Mouse (Mus musculus): Measurements from ENCODE around the gene Tsnax. TPM values are rescaled to one million over a fixed set of nuclear protein-coding genes. Genes with fewer than 3 reads are reported as not detected.

Tsnax gene
- polyA plus RNA-seq, 1 experiment from 2014 or later: 159 TPM

DNA sequence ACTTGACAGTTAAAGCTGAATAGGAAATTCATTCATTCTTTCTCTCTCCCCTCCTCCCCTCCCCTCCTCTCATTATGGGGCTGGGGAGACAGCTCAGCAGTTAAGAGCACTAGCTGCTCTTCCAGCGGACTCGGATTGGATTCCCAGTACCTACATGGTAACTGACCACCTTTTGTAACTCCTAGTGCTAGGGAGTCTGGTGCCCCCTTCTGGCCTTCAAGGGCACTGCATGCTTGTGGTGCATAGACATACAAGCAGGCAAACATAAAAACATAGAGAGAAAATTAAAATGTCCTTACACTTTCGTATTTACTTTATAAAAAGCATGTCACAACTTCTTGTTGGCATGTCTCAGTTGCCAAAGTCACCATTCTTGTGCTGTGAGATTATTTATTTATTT, 32.8 kb upstream of the Tsnax start:
- DNase-seq (ENCODE audit: low spot score) (no peak), ATAC-seq (replicated peaks; ENCODE audit: insufficient number of reproducible peaks, low FRiP score, low TSS enrichment, low read depth) (no peak)
- Histone ChIP-seq H3K27me3 (ENCODE audit: control insufficient read depth, insufficient read depth, low read length) (no peaks in the 10 kb centered on the region), H3K9me3 (replicated peaks; ENCODE audit: control insufficient read depth, low read length) (no peaks in the 10 kb centered on the region), H3K9ac (replicated peaks; ENCODE audit: low read length) (no peak overlapping the region), H3K4me1 (ENCODE audit: control insufficient read depth, insufficient read depth, low read length) (no peaks in the 10 kb centered on the region), H3K4me2 (ENCODE audit: low read depth, low read length) (no peak overlapping the region), H3K27ac (replicated peaks; ENCODE audit: low read depth, low read length) (no peak overlapping the region), H3K4me3 (ENCODE audit: low read depth, low read length) (no peak overlapping the region), H3K36me3 (replicated peaks; ENCODE audit: control insufficient read depth, insufficient read depth, low read depth, low read length) (no peaks in the 10 kb centered on the region)
- 91% methylated on average over 3 of the region's 3 CpGs for WGBS

DNA sequence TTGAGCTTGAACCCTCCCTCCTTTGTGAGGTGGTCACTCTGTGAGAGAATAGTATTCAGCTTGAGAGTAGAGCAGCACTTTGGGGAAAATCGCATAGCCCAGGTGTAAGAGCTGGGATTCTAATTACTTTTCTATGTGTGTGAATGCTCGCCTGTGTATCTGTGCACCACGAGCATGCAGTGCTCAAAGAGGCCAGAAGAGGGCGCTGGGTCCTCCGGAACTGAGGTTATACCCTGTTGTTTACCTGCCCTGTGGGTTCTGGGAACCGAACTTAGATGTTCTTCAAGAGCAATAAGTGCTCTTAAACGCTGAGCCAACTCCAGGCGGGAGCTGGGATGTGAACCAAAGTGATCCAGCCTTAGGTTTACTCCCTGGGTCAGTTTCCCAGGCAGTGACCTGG, 32.0 kb upstream of the Tsnax start:
- Histone ChIP-seq H3K4me3 (ENCODE audit: low read depth, low read length) (no peak overlapping the region), H3K27me3 (ENCODE audit: control insufficient read depth, insufficient read depth, low read length) (no peaks in the 10 kb centered on the region), H3K9ac (replicated peaks; ENCODE audit: low read length) (no peak overlapping the region), H3K4me1 (ENCODE audit: control insufficient read depth, insufficient read depth, low read length) (no peaks in the 10 kb centered on the region), H3K4me2 (ENCODE audit: low read depth, low read length) (no peak overlapping the region), H3K36me3 (replicated peaks; ENCODE audit: control insufficient read depth, insufficient read depth, low read depth, low read length) (no peaks in the 10 kb centered on the region), H3K9me3 (replicated peaks; ENCODE audit: control insufficient read depth, low read length) (no peaks in the 10 kb centered on the region), H3K27ac (replicated peaks; ENCODE audit: low read depth, low read length) (no peak overlapping the region)
- no peak for DNase-seq (ENCODE audit: low spot score)
- ATAC-seq (replicated peaks; ENCODE audit: insufficient number of reproducible peaks, low FRiP score, low TSS enrichment, low read depth): no peak
- 84% methylated on average over 8 of the region's 8 CpGs for WGBS

DNA sequence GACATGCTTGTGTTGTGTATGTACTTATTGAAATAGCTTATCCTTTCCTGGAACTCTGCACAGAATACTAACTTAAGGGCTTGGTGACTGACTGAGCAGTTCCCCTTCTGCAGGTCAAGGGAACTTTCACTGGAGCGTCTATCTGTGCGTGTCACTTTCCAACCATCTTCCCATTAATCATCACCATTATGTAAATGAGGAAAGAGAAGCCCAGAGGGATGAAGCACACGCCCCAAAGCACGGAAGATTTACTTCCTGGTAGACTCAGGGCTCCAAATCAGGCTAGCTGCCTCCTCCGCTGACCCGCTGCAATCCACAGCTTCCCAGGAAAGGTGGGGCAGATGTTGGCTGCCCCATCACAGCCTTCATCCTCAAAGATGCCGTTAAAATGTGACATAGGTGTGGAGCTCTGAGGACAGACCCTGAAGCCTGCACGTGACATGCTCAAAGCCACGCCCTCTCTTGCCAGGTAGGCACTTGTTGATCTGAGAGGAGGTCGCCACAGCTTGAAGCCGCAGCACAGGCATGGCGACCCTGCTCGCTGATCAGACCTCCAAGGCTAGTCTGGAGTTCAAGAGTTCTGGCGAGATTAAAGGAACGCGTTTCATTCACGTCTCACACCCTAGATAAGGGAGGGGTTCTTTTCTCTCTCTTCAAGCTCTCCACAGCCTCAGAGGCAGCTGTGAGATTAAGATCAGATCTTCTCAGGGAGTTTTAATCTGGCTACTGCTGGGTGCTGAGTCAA, 21.7 kb upstream of the Tsnax start:
- Histone ChIP-seq H3K36me3 (replicated peaks; ENCODE audit: control insufficient read depth, insufficient read depth, low read depth, low read length) (no peaks in the 10 kb centered on the region), H3K9me3 (replicated peaks; ENCODE audit: control insufficient read depth, low read length) (no peaks in the 10 kb centered on the region), H3K27me3 (ENCODE audit: control insufficient read depth, insufficient read depth, low read length) (no peaks in the 10 kb centered on the region), H3K4me2 (ENCODE audit: low read depth, low read length) (0 out of 2 replicates have a peak overlapping the region, but pooled peaks have one; percentile 17), H3K9ac (replicated peaks; ENCODE audit: low read length) (no peak overlapping the region), H3K27ac (replicated peaks; ENCODE audit: low read depth, low read length) (no peak overlapping the region), H3K4me3 (ENCODE audit: low read depth, low read length) (no peak overlapping the region), H3K4me1 (ENCODE audit: control insufficient read depth, insufficient read depth, low read length) (no peaks in the 10 kb centered on the region)
- DNase-seq (ENCODE audit: low spot score): no peak
- 12% methylated on average over 17 of the region's 17 CpGs for WGBS
- no peak for ATAC-seq (replicated peaks; ENCODE audit: insufficient number of reproducible peaks, low FRiP score, low TSS enrichment, low read depth)

DNA sequence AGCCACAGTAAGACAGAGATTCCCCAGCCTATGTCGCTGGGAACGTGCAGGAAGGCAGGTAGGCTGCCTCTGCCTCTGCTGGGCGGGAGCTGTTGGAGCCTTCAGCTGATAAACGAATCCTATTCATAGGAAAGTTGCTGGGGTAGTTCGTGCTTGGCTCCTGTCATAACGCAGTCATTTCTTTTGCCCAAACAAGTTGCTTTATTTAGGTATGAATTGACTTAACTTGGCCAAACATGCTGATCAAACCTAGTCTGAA, 21.2 kb upstream of the Tsnax start:
- Histone ChIP-seq H3K9me3 (replicated peaks; ENCODE audit: control insufficient read depth, low read length) (no peaks in the 10 kb centered on the region), H3K4me2 (ENCODE audit: low read depth, low read length) (no peak overlapping the region), H3K36me3 (replicated peaks; ENCODE audit: control insufficient read depth, insufficient read depth, low read depth, low read length) (no peaks in the 10 kb centered on the region), H3K27me3 (ENCODE audit: control insufficient read depth, insufficient read depth, low read length) (no peaks in the 10 kb centered on the region), H3K9ac (replicated peaks; ENCODE audit: low read length) (no peak overlapping the region), H3K27ac (replicated peaks; ENCODE audit: low read depth, low read length) (no peak overlapping the region), H3K4me1 (ENCODE audit: control insufficient read depth, insufficient read depth, low read length) (no peaks in the 10 kb centered on the region), H3K4me3 (ENCODE audit: low read depth, low read length) (no peak overlapping the region)
- ATAC-seq (replicated peaks; ENCODE audit: insufficient number of reproducible peaks, low FRiP score, low TSS enrichment, low read depth) (no peak), DNase-seq (ENCODE audit: low spot score) (no peak)
- WGBS: 29% methylated on average over 6 of the region's 6 CpGs

DNA sequence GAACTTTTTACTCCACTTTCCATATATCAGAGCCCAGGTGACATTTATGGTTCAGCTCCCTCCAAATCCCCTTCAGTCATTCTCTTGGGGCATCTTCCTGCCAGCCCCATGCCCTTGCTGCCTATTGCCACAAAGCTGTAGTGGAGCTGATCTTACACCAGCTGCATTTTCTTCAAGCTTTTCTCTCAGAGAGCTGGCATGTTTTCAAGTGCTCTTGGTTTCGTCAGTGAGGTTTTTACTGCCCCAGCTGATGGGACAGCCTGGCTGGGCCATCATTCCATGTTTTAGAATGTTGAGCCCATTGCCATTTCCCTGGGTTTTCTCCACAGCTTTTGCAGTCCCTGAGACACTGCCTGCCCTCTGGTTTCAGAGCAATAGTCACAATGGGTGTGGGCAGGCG, 17.0 kb upstream of the Tsnax start:
- no peaks in the 10 kb centered on the region for H3K9me3 ChIP-seq (replicated peaks; ENCODE audit: control insufficient read depth, low read length)
- H3K27me3 ChIP-seq (ENCODE audit: control insufficient read depth, insufficient read depth, low read length): no peaks in the 10 kb centered on the region
- no peak overlapping the region for H3K27ac ChIP-seq (replicated peaks; ENCODE audit: low read depth, low read length)
- 79% methylated on average over 2 of the region's 2 CpGs for WGBS
- DNase-seq (ENCODE audit: low spot score) (no peak), ATAC-seq (replicated peaks; ENCODE audit: insufficient number of reproducible peaks, low FRiP score, low TSS enrichment, low read depth) (no peak)
- H3K9ac ChIP-seq (replicated peaks; ENCODE audit: low read length): no peak overlapping the region
- no peak overlapping the region for H3K4me3 ChIP-seq (ENCODE audit: low read depth, low read length)
- H3K4me2 ChIP-seq (ENCODE audit: low read depth, low read length): no peak overlapping the region
- no peaks in the 10 kb centered on the region for H3K4me1 ChIP-seq (ENCODE audit: control insufficient read depth, insufficient read depth, low read length)
- H3K36me3 ChIP-seq (replicated peaks; ENCODE audit: control insufficient read depth, insufficient read depth, low read depth, low read length): no peaks in the 10 kb centered on the region

DNA sequence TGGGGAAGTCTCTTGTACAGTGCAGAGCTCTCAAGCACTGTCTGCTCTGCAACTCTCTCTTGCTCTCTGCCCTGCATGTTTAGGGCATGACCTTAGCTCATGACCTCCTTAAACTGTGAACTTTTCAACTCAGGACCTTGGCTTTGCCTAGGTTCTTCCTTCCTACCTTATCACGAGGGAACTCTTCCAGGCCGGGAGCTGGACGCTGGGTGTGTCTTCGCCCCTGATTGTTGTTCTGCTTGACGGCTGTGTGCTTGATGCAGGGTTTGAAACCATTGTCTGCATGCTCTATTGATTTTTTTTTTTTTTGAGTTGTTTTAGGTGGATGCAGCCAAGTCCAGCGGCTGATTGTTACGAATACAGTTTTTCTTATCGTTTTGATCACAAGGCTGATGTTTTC, 11.3 kb downstream of the Tsnax start:
- no peak overlapping the region for H3K27ac ChIP-seq (replicated peaks; ENCODE audit: low read depth, low read length)
- 92% methylated on average over 8 of the region's 8 CpGs for WGBS
- no peak overlapping the region for H3K4me2 ChIP-seq (ENCODE audit: low read depth, low read length)
- H3K9ac ChIP-seq (replicated peaks; ENCODE audit: low read length): no peak overlapping the region
- no peak overlapping the region for H3K4me3 ChIP-seq (ENCODE audit: low read depth, low read length)
- ATAC-seq (replicated peaks; ENCODE audit: insufficient number of reproducible peaks, low FRiP score, low TSS enrichment, low read depth) (no peak), DNase-seq (ENCODE audit: low spot score) (no peak)
- H3K4me1 ChIP-seq (ENCODE audit: control insufficient read depth, insufficient read depth, low read length): no peaks in the 10 kb centered on the region
- no peaks in the 10 kb centered on the region for H3K27me3 ChIP-seq (ENCODE audit: control insufficient read depth, insufficient read depth, low read length)
- no peaks in the 10 kb centered on the region for H3K9me3 ChIP-seq (replicated peaks; ENCODE audit: control insufficient read depth, low read length)
- peaks cover 6% of the 10 kb centered on the region for H3K36me3 ChIP-seq (replicated peaks; ENCODE audit: control insufficient read depth, insufficient read depth, low read depth, low read length)

DNA sequence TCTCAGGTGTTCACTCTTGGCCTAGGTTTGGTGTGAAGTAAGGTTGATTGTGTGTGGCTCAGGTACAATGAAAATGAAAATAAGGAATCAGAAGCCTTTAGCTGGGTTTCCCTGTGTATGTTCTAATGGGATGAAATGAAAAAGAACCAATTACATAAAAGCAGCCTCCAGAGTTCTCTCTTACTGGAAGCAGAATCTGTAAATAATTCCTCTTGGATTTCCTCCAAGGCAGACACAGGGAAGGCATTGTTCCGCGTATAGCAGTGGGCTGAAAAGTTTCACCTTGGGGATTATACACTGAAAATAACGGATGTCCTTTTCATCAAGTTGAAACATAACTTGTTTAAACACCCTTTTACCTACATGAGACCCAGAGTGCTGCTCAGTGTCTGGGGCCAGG, 14.4 kb downstream of the Tsnax start:
- H3K9ac ChIP-seq (replicated peaks; ENCODE audit: low read length): no peak overlapping the region
- no peak overlapping the region for H3K4me2 ChIP-seq (ENCODE audit: low read depth, low read length)
- ATAC-seq (replicated peaks; ENCODE audit: insufficient number of reproducible peaks, low FRiP score, low TSS enrichment, low read depth): no peak
- H3K27me3 ChIP-seq (ENCODE audit: control insufficient read depth, insufficient read depth, low read length): no peaks in the 10 kb centered on the region
- 83% methylated on average over 3 of the region's 3 CpGs for WGBS
- peaks cover 8% of the 10 kb centered on the region for H3K36me3 ChIP-seq (replicated peaks; ENCODE audit: control insufficient read depth, insufficient read depth, low read depth, low read length)
- H3K27ac ChIP-seq (replicated peaks; ENCODE audit: low read depth, low read length): no peak overlapping the region
- no peak overlapping the region for H3K4me3 ChIP-seq (ENCODE audit: low read depth, low read length)
- H3K9me3 ChIP-seq (replicated peaks; ENCODE audit: control insufficient read depth, low read length): no peaks in the 10 kb centered on the region
- H3K4me1 ChIP-seq (ENCODE audit: control insufficient read depth, insufficient read depth, low read length): no peaks in the 10 kb centered on the region
- no peak for DNase-seq (ENCODE audit: low spot score)

DNA sequence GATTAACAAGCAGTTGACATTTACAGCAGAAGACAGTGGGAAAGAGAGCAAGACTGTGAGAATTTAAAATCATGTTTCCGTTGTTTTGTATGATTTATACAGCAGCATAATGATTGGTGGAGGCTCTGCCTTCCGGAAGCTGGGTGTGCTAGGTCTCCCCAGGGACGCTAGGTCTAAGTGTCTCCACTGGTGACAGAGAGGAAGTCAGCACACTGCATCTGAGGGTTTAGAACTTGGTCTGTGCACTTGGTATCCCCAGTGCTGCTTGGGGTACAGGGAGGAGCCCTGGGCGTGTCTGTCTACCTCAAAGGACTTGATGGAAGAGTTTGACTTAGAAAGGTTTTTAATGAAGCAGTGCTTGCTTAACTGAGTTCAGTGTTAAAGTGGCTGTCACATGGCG, 16.0 kb downstream of the Tsnax start:
- no peak for ATAC-seq (replicated peaks; ENCODE audit: insufficient number of reproducible peaks, low FRiP score, low TSS enrichment, low read depth)
- Histone ChIP-seq H3K4me3 (ENCODE audit: low read depth, low read length) (no peak overlapping the region), H3K9ac (replicated peaks; ENCODE audit: low read length) (no peak overlapping the region), H3K9me3 (replicated peaks; ENCODE audit: control insufficient read depth, low read length) (no peaks in the 10 kb centered on the region), H3K27ac (replicated peaks; ENCODE audit: low read depth, low read length) (no peak overlapping the region), H3K4me2 (ENCODE audit: low read depth, low read length) (no peak overlapping the region), H3K27me3 (ENCODE audit: control insufficient read depth, insufficient read depth, low read length) (no peaks in the 10 kb centered on the region), H3K4me1 (ENCODE audit: control insufficient read depth, insufficient read depth, low read length) (no peaks in the 10 kb centered on the region), H3K36me3 (replicated peaks; ENCODE audit: control insufficient read depth, insufficient read depth, low read depth, low read length) (peaks cover 8% of the 10 kb centered on the region)
- 90% methylated on average over 5 of the region's 5 CpGs for WGBS
- DNase-seq (ENCODE audit: low spot score): no peak
